Mouse (Mus musculus): Measurements from ENCODE around the gene Srpk2. TPM values are rescaled to one million over a fixed set of nuclear protein-coding genes. Genes with fewer than 3 reads are reported as not detected.
A peak's percentile ranks its signal among the peaks of the same experiment; 100 is the strongest.

Gene Srpk2
- polyA plus RNA-seq, 1 experiment from 2014 or later = 27.1 TPM

GRCm38 (mm10) chr5:23499257-23499656, 185.2 kb downstream of the Srpk2 start:
- Histone ChIP-seq H3K4me3 (ENCODE audit: low read depth, low read length) (no peak overlapping the region), H3K27ac (replicated peaks) (no peak overlapping the region), H3K4me2 (replicated peaks; ENCODE audit: low read depth) (no peak overlapping the region), H3K27me3 (ENCODE audit: control insufficient read depth, insufficient read depth, low read length) (no peaks in the 10 kb centered on the region), H3K9ac (ENCODE audit: low read length) (no peak overlapping the region), H3K9me3 (ENCODE audit: control insufficient read depth, low read length) (no peaks in the 10 kb centered on the region), H3K36me3 (ENCODE audit: control insufficient read depth, insufficient read depth, low read length) (peaks cover 46% of the 10 kb centered on the region), H3K4me1 (replicated peaks; ENCODE audit: control insufficient read depth, insufficient read depth) (no peaks in the 10 kb centered on the region)
- no peak for ATAC-seq (ENCODE audit: low FRiP score, low TSS enrichment)
- TF ChIP-seq EP300 (optimal IDR thresholded peaks at IDR 0.05) (no peak), CTCF (IDR thresholded peaks at IDR 0.05; ENCODE audit: low read depth) (no peak)
- WGBS = 91% methylated on average over 16 of the region's 16 CpGs
- DNase-seq (ENCODE audit: low spot score) = no peak

- WGBS = 83% methylated on average over 10 of the region's 10 CpGs
- Histone ChIP-seq H3K9ac (ENCODE audit: low read length) (no peak overlapping the region), H3K27ac (replicated peaks) (no peak overlapping the region), H3K9me3 (ENCODE audit: control insufficient read depth, low read length) (no peaks in the 10 kb centered on the region), H3K36me3 (ENCODE audit: control insufficient read depth, insufficient read depth, low read length) (peaks cover 55% of the 10 kb centered on the region), H3K4me3 (ENCODE audit: low read depth, low read length) (no peak overlapping the region), H3K4me1 (replicated peaks; ENCODE audit: control insufficient read depth, insufficient read depth) (no peaks in the 10 kb centered on the region), H3K27me3 (ENCODE audit: control insufficient read depth, insufficient read depth, low read length) (no peaks in the 10 kb centered on the region), H3K4me2 (replicated peaks; ENCODE audit: low read depth) (no peak overlapping the region)
- ATAC-seq (ENCODE audit: low FRiP score, low TSS enrichment) = no peak
- no peak for DNase-seq (ENCODE audit: low spot score)
- TF ChIP-seq EP300 (optimal IDR thresholded peaks at IDR 0.05) = no peak
- TF ChIP-seq CTCF (IDR thresholded peaks at IDR 0.05; ENCODE audit: low read depth) = no peak
These were observed 186.5 kb downstream of the Srpk2 start for GRCm38 (mm10) chr5:23497920-23498319.

GRCm38 (mm10) chr5:23496933-23497332, 187.5 kb downstream of the Srpk2 start:
- H3K4me3 ChIP-seq (ENCODE audit: low read depth, low read length) = no peak overlapping the region
- ATAC-seq (ENCODE audit: low FRiP score, low TSS enrichment) (no peak), DNase-seq (ENCODE audit: low spot score) (no peak)
- H3K27me3 ChIP-seq (ENCODE audit: control insufficient read depth, insufficient read depth, low read length) = no peaks in the 10 kb centered on the region
- no peak overlapping the region for H3K9ac ChIP-seq (ENCODE audit: low read length)
- no peak overlapping the region for H3K4me2 ChIP-seq (replicated peaks; ENCODE audit: low read depth)
- 87% methylated on average over 5 of the region's 5 CpGs for WGBS
- TF ChIP-seq EP300 (optimal IDR thresholded peaks at IDR 0.05) = no peak
- no peak for TF ChIP-seq CTCF (IDR thresholded peaks at IDR 0.05; ENCODE audit: low read depth)
- no peak overlapping the region for H3K27ac ChIP-seq (replicated peaks)
- no peaks in the 10 kb centered on the region for H3K9me3 ChIP-seq (ENCODE audit: control insufficient read depth, low read length)
- no peaks in the 10 kb centered on the region for H3K4me1 ChIP-seq (replicated peaks; ENCODE audit: control insufficient read depth, insufficient read depth)
- peaks cover 60% of the 10 kb centered on the region for H3K36me3 ChIP-seq (ENCODE audit: control insufficient read depth, insufficient read depth, low read length)

GRCm38 (mm10) chr5:23496396-23496795, 188.0 kb downstream of the Srpk2 start:
- Histone ChIP-seq H3K4me3 (ENCODE audit: low read depth, low read length) (no peak overlapping the region), H3K27me3 (ENCODE audit: control insufficient read depth, insufficient read depth, low read length) (no peaks in the 10 kb centered on the region), H3K4me2 (replicated peaks; ENCODE audit: low read depth) (no peak overlapping the region), H3K9ac (ENCODE audit: low read length) (no peak overlapping the region), H3K36me3 (ENCODE audit: control insufficient read depth, insufficient read depth, low read length) (peaks cover 56% of the 10 kb centered on the region), H3K9me3 (ENCODE audit: control insufficient read depth, low read length) (no peaks in the 10 kb centered on the region), H3K4me1 (replicated peaks; ENCODE audit: control insufficient read depth, insufficient read depth) (no peaks in the 10 kb centered on the region), H3K27ac (replicated peaks) (no peak overlapping the region)
- no peak for TF ChIP-seq EP300 (optimal IDR thresholded peaks at IDR 0.05)
- no peak for TF ChIP-seq CTCF (IDR thresholded peaks at IDR 0.05; ENCODE audit: low read depth)
- DNase-seq (ENCODE audit: low spot score) = no peak
- 78% methylated on average over 3 of the region's 3 CpGs for WGBS
- ATAC-seq (ENCODE audit: low FRiP score, low TSS enrichment) = no peak

- Histone ChIP-seq H3K4me2 (replicated peaks; ENCODE audit: low read depth) (no peak overlapping the region), H3K27me3 (ENCODE audit: control insufficient read depth, insufficient read depth, low read length) (no peaks in the 10 kb centered on the region), H3K9me3 (ENCODE audit: control insufficient read depth, low read length) (no peaks in the 10 kb centered on the region), H3K36me3 (ENCODE audit: control insufficient read depth, insufficient read depth, low read length) (peaks cover 35% of the 10 kb centered on the region), H3K27ac (replicated peaks) (no peak overlapping the region), H3K9ac (ENCODE audit: low read length) (no peak overlapping the region), H3K4me1 (replicated peaks; ENCODE audit: control insufficient read depth, insufficient read depth) (no peaks in the 10 kb centered on the region), H3K4me3 (ENCODE audit: low read depth, low read length) (no peak overlapping the region)
- ATAC-seq (ENCODE audit: low FRiP score, low TSS enrichment) (no peak), DNase-seq (ENCODE audit: low spot score) (no peak)
- WGBS = 38% methylated on average over 2 of the region's 2 CpGs
- no peak for TF ChIP-seq EP300 (optimal IDR thresholded peaks at IDR 0.05)
- peak; percentile 69 for TF ChIP-seq CTCF (IDR thresholded peaks at IDR 0.05; ENCODE audit: low read depth)
These were observed 193.6 kb downstream of the Srpk2 start for GRCm38 (mm10) chr5:23490797-23491196.

- TF ChIP-seq CTCF (IDR thresholded peaks at IDR 0.05; ENCODE audit: low read depth) = no peak
- TF ChIP-seq EP300 (optimal IDR thresholded peaks at IDR 0.05) = no peak
- Histone ChIP-seq H3K9me3 (ENCODE audit: control insufficient read depth, low read length) (no peaks in the 10 kb centered on the region), H3K27me3 (ENCODE audit: control insufficient read depth, insufficient read depth, low read length) (no peaks in the 10 kb centered on the region), H3K4me2 (replicated peaks; ENCODE audit: low read depth) (no peak overlapping the region), H3K4me3 (ENCODE audit: low read depth, low read length) (no peak overlapping the region), H3K4me1 (replicated peaks; ENCODE audit: control insufficient read depth, insufficient read depth) (no peaks in the 10 kb centered on the region), H3K27ac (replicated peaks) (no peak overlapping the region), H3K36me3 (ENCODE audit: control insufficient read depth, insufficient read depth, low read length) (peaks cover 33% of the 10 kb centered on the region), H3K9ac (ENCODE audit: low read length) (no peak overlapping the region)
- WGBS = 73% methylated on average over 4 of the region's 4 CpGs
- ATAC-seq (ENCODE audit: low FRiP score, low TSS enrichment) (no peak), DNase-seq (ENCODE audit: low spot score) (no peak)
These were observed 195.2 kb downstream of the Srpk2 start for GRCm38 (mm10) chr5:23489231-23489630.
